Mouse (Mus musculus) ovary, postnatal 10 days (tissue): Measurements from ENCODE around the gene Grm3.

ENCODE experiments used
- DNase-seq: peaks from one replicate; pipeline ENCODE4 v3.0.0; 2022; ENCODE audit warnings: low spot score

Gene Grm3

GRCm38 (mm10) chr5:9724956-9725600 is at the start of gene Grm3:
TSS of gene Grm3 (minus strand) at chr5:9725170.
- no peak for DNase-seq

DNA sequence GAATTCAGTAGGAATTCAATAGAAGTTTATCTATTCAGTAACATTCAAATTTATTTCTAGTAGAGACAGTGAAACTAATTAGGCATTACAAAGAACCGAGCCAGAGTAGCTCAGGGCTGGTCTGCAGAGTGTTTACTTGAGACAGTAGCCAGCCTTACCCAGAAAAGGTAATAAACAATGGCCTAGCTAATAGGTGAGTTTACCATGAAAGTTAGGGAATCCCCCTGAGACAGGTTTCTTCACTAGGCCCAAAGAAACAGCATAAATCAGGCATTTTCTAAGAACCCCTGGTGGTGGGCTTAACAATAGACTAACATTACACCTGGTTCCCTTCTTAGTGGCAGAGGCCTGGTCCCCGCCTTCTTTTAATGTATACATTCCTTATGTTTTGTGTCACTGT is 30.8 kb upstream of the Grm3 start:
- no peak for DNase-seq

DNA sequence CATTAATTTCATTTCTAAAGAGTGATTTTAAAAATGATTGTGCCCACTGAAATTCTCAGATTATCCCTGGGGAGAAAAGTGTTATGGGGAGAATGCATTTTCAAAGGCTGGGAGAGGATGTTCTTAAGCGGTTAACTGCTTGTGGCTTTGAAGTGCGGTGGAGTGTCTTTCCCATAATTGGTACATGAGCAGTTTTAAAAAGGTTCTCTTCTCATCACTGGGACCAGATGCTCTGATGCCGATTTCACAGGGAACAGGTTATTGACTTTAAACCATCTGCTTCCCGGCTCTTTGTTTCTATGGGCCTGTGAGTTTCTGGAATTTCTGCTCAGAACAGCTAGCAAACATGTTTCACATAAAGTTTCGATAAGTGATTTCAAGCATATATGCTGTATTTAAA is 23.2 kb upstream of the Grm3 start:
- no peak for DNase-seq

DNA sequence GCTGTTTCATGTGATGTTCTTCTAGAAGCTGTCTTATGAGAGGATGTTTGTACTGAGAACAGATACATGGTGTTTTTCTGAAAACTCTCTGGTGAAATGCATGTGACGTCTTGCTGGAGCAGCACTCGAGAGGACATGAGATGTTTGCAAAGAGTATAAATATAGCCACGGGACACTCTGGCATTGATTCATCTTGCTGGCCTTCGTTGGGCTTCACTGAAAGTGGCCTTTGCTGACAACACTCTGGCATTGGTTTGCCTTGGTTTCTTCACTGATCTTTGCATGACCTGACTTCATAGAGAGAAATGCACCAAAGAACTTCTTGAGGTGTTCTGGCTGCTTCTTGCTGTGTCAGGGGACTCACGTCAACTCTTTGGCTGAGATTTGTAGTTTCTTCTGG is 19.1 kb upstream of the Grm3 start:
- DNase-seq, result no peak

DNA sequence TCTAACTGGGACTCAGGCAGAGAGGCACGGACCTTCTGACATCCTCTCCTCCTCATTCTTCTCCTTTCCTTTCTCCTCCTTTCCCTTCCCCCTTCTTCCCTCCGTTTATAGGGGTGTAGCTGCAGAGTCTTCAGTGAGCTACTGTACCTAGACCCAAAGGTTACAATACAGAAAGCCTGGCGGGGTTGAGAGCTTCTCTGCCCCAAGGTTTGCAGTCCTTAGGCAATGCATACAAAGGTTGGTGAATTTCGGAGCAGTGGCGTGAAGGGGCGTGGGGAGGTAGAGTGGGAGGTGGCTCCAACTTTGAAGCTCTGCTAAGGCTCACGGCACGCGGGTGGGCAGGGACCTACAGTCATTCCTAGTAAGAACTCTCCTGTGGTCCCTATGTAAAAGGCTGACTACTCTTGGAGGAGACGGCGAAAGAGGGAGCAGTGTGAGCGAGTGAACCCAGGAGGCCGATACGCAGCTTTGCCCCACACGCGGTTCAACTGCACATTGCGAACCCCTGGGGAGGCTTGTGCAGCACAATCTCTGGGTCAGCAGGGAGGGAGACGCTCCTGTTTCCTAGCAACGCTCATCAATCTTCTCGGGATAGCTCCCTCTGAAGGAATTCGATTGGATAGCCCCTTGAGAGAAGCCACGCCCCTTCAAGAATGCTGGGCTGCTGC is 765 bp upstream of the Grm3 start:
- DNase-seq, result no peak

- DNase-seq, result no peak
Measured at GRCm38 (mm10) chr5:9724287-9724955, 549 bp downstream of the Grm3 start.

DNA sequence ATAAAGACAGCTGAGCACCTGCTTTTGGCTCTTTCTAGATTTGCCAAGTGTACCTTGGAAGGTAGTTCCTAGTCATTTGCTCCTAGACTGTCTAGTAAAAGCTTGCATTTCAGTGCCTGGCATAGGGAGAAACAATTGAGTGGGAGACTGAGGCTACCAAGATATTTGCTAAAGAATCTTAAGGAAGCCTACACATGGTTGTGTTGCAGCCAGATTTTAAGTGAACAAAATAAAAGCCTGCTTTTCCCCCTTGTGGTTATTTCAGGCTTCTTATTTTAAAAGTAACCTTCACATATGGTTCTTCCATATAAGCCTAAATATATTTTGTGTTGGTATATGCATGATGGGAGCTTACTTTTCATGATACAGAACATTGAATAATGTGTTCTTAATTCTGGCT is 3.8 kb downstream of the Grm3 start:
- no peak for DNase-seq

DNA sequence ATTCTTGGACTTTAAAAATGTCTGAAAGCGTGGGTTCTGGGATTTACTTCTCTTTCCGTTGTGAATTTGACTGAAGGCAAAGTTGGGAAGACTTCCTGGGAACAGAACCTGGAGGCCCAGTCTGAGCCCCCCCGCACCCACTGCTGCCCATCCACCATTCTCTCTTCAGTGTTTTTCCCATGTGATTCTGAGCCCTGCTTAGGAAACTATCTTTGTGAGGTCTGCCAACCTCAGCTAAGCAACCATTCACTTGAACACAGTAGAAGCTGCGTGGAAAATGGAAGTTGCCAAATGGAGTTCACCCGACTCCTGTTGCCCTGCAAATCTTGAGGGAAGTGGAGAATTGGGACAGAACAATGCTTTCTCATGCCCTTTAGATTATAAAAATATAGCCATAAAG is 8.7 kb downstream of the Grm3 start:
- DNase-seq, result no peak

DNA sequence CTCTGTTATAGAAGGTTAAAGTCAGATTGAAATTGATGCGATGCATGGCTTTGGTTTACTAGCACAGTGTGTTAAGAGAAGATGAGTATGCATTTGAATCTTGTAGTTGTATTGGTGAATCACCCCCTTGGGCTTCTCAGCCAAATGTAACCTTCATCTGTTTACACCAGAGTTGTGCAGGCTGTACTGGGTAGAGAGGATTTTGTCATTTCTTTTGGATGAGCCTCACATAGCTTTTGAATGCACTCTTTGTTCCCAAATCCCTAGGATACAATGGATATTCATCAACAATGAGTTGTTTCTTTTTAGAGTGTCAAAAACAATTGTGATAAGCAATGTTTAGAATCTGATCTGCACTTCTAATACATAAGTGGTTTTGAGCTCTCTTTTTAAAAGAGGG is 17.9 kb downstream of the Grm3 start:
- no peak for DNase-seq

DNA sequence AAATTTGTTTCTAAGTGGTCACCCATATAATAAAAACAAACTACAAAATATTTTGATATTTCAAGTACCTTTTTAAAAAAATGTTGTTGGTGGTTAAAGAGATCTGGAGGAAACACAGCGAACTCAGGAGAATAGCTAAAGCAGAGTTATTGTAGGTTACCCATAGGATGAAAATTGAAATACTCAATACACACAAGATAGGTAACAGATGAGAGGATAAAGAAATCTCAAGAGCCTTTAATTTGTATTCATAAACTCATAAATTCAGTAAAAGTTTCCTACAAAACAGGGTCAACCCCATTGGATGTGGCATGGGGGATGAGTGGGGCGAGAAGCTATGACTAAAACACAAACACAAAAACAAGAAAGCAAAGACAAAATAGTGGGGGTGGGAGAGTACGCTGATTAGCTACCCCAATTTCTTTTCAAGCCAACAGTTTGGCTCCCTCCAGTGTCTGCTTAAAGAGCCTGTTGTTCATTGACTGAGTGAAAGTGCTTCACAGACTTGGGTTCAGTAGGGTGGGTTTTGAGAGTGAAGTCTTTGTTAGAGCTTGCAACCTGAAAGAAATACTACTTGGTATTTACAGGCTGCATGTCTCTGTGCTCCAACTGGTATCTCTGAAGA is 21.5 kb downstream of the Grm3 start:
- no peak for DNase-seq

- DNase-seq, result no peak
Measured at GRCm38 (mm10) chr5:9702656-9703384, 22.1 kb downstream of the Grm3 start.

DNA sequence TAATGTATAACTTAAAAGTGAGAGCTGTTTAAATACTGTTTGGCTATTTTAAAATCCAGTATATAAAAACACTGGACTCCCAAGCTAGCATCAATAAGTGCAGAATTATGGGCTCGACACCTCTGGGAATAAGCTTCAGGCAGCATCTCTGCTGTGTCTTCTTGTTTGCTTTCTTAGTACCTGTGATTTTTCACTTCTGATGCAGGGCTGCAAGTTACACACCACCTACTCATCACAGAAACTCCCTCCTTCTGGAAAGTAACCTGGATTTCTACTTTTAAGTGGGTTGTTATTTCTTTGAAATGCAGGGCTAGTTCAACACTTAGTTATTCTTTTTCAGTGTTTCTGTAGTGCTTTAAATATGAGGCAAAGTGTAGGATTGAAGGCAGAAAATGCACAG is 32.6 kb downstream of the Grm3 start:
- DNase-seq, result no peak

- no peak for DNase-seq
Measured at GRCm38 (mm10) chr5:9690599-9691242, 34.2 kb downstream of the Grm3 start.

GRCm38 (mm10) chr5:9690192-9690591 is 34.8 kb downstream of the Grm3 start:
- no peak for DNase-seq

GRCm38 (mm10) chr5:9683204-9683603 is 41.8 kb downstream of the Grm3 start:
- no peak for DNase-seq

DNA sequence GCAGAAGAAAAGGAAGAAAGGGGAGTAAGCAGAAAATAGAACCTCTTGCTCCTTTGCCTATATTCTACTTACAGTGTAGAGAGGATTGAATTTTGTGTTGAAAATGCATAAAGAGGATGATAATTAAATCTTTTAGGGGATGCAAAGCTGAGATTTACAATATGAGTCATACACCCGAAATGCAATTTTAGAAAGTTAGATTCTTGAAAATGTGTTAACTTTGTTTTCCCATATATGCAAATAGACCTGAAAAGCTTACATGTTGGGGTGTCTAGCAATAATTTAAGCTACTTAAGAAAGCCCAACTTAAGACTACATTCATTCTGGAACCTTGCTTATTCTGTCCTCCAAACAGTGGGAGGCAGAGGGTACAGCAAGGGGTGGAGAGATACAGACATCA is 56.0 kb downstream of the Grm3 start:
- DNase-seq, result no peak

GRCm38 (mm10) chr5:9663416-9663815 is 61.6 kb downstream of the Grm3 start:
- DNase-seq, result no peak

DNA sequence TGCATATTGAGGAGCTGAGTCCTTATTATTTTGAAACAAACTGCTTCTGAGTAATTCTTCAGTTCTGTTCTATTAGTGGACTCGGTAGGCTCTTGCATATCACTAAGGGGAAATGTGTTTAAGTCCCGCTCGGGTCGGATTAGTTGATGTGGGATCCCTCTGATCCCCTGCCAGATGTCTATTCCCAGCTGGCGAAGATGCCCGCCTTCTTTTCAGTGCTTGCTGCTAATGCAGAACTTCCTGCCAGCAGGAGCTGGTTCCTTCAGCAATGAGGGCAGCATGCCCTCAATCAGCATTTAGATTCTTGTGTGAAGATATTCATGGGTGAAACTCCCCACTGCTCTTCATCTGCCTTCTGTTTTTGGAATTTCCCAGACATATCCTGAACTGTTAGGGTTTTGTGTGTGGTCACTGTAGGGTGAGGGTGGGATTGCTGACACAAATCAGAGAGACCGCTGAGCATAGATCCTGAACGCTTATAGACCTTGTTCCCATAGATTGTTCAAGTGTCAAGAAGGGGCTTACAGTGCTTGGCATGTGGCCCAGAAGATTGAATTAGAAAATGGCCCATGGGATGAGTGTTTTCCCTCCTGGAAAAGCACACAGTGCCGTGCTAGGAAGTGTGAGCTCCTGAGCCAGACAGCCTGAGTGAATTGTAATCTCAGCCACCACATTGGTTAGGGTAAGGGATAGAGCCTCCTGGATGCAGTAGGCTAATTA is 62.9 kb downstream of the Grm3 start:
- DNase-seq, result no peak

- no peak for DNase-seq
Measured at GRCm38 (mm10) chr5:9638612-9639011, 86.4 kb downstream of the Grm3 start.

DNA sequence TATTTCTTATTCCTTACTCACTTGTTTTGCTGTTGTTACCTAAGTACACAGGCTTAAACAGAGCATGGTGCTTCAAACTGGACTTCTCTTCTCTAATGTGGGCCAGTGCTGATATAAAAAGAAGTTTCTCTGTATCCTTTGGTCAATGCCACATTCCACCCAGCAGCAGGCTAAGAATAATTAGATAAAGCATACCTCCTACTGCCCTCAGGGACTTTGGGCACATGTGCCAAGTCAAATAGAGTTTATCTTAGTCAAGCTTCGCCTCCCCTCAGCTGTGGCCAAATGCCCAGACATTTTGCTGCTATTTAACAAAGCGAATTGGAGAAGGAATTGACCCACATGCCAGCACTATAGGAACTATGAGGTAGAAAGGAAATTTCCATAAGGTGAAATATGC is 97.8 kb downstream of the Grm3 start:
- DNase-seq, result no peak

- DNase-seq, result no peak
Measured at GRCm38 (mm10) chr5:9624396-9624795, 100.6 kb downstream of the Grm3 start.
